ENCODE assay signal across 24 mouse cellular contexts in genomic region chr13:82187196-82187595, GRCm38 (mm10).
DNase-seq lines count a peak whose midpoint lies in the region; TF ChIP-seq lines count a peak whose summit lies in the region.
"Had no signal": no experiment of that assay in that cellular context is flagged by ENCODE, and none has a peak within 500 bp of the region (broad histone marks: within the 10 kb centered on the region; RNA-seq: fewer than 3 reads in every experiment).

No protein-coding gene starts in this region.

- no peak overlapping the region for H3K4me3 ChIP-seq in ES-Bruce4 (ENCODE audit: low read depth, low read length)
- H3K4me3 ChIP-seq in left cerebral cortex, adult 2 months, result no peak overlapping the region
- no peak overlapping the region for H3K4me3 ChIP-seq in heart, embryonic 10.5 days
- H3K4me3 ChIP-seq: gastrocnemius, adult 2 months; heart, embryonic 12.5 days; heart, embryonic 15.5 days; hindbrain, embryonic 10.5 days; hindbrain, embryonic 13.5 days; intestine, embryonic 15.5 days had no signal

- no peak overlapping the region for H3K9ac ChIP-seq in ES-Bruce4 (ENCODE audit: low read depth, poor library complexity, severe bottlenecking)
- H3K9ac ChIP-seq: forebrain, postnatal 0 days; heart, embryonic 12.5 days; heart, embryonic 15.5 days; hindbrain, embryonic 13.5 days; intestine, embryonic 15.5 days had no signal

- no peak overlapping the region for H3K27ac ChIP-seq in ES-Bruce4 (ENCODE audit: insufficient read depth, low read length)
- H3K27ac ChIP-seq in left cerebral cortex, adult 2 months, result no peak overlapping the region
- H3K27ac ChIP-seq in heart, embryonic 10.5 days, result no peak overlapping the region
- H3K27ac ChIP-seq: gastrocnemius, adult 2 months; heart, embryonic 15.5 days; hindbrain, embryonic 10.5 days; hindbrain, embryonic 13.5 days; intestine, embryonic 15.5 days had no signal

- DNase-seq in embryo, embryonic 10 days (ENCODE audit: low spot score), result peak; percentile 7
- DNase-seq in embryo, embryonic 10.5 days (ENCODE audit: low spot score), result no peak
- peak; percentile 94 for DNase-seq in R1 (ENCODE audit: low read depth, low spot score)
- no peak for DNase-seq in left cerebral cortex, adult 2 months (ENCODE audit: extremely low spot score in 1 of 2, low spot score in 2 of 2)
- no peak for DNase-seq in heart, embryonic 10.5 days (ENCODE audit: low spot score)
- DNase-seq: adrenal gland, adult 8-10 months; adrenal gland, postnatal 25 days; cerebellum, adult 11-12 months; cerebellum, adult 8-10 months; cerebellum, postnatal 10 days; cerebellum, postnatal 36 days; forebrain, postnatal 0 days; gastrocnemius, adult 2 months; gastrocnemius, postnatal 14 days; heart, adult 11 months; heart, postnatal 10 days; heart, postnatal 36 days; kidney, adult 11 months had no signal

- no peaks in the 10 kb centered on the region for H3K4me1 ChIP-seq in ES-Bruce4 (ENCODE audit: control insufficient read depth, insufficient read depth, low read length)
- H3K4me1 ChIP-seq in heart, embryonic 10.5 days, result no peaks in the 10 kb centered on the region
- H3K4me1 ChIP-seq: heart, embryonic 12.5 days; heart, embryonic 15.5 days; hindbrain, embryonic 10.5 days; hindbrain, embryonic 13.5 days; intestine, embryonic 15.5 days had no signal

- intact Hi-C loops in left cerebral cortex, adult 2 months (cut with DNase I), result no loop called here

- TF ChIP-seq EP300 in ES-Bruce4 (IDR thresholded peaks at IDR 0.05; ENCODE audit: insufficient read depth, low read depth, low read length), result 0 out of 2 replicates have a peak, but pooled peaks have one; percentile 15

- no peaks in the 10 kb centered on the region for H3K36me3 ChIP-seq in ES-Bruce4 (ENCODE audit: control insufficient read depth, insufficient read depth, low read length, poor library complexity, severe bottlenecking)
- no peaks in the 10 kb centered on the region for H3K36me3 ChIP-seq in heart, embryonic 10.5 days
- H3K36me3 ChIP-seq: heart, embryonic 12.5 days; heart, embryonic 15.5 days; hindbrain, embryonic 10.5 days; hindbrain, embryonic 13.5 days; intestine, embryonic 15.5 days had no signal

- no peaks in the 10 kb centered on the region for H3K27me3 ChIP-seq in ES-Bruce4 (ENCODE audit: control insufficient read depth, insufficient read depth, low read length, poor library complexity, severe bottlenecking)
- no peaks in the 10 kb centered on the region for H3K27me3 ChIP-seq in heart, embryonic 10.5 days (ENCODE audit: insufficient read depth, poor library complexity, severe bottlenecking)
- H3K27me3 ChIP-seq: heart, embryonic 12.5 days; heart, embryonic 15.5 days; hindbrain, embryonic 13.5 days; intestine, embryonic 15.5 days had no signal

- TF ChIP-seq CTCF in ES-Bruce4 (IDR thresholded peaks at IDR 0.05; ENCODE audit: low read depth, low read length), result no peak
- no peak for TF ChIP-seq CTCF in left cerebral cortex, adult 2 months (IDR thresholded peaks at IDR 0.05)

- peaks cover 25% of the 10 kb centered on the region for H3K9me3 ChIP-seq in ES-Bruce4 (replicated peaks; ENCODE audit: control insufficient read depth, insufficient read depth, low read length, poor library complexity, severe bottlenecking)
- no peaks in the 10 kb centered on the region for H3K9me3 ChIP-seq in heart, embryonic 10.5 days
- H3K9me3 ChIP-seq: heart, embryonic 15.5 days; hindbrain, embryonic 10.5 days; hindbrain, embryonic 13.5 days; intestine, embryonic 15.5 days had no signal

- TF ChIP-seq POLR2A in ES-Bruce4 (IDR thresholded peaks at IDR 0.05; ENCODE audit: insufficient read depth, low read length), result no peak

Comparison
In these comparisons a context has a peak if more than half of its experiments do, and no peak if none do; other contexts are left out.
1. DNase-seq: peak in embryo, embryonic 10 days (single experiment) and R1 (single experiment); none in embryo, embryonic 10.5 days (single experiment), left cerebral cortex, adult 2 months (0 of 2) and heart, embryonic 10.5 days (single experiment).